Mouse (Mus musculus): ENCODE measurements around the gene Prp2.
"Not testable (repeated sequence)": the region's sequence is repeated elsewhere in the genome, so short reads cannot be mapped to it uniquely, and the experiment has no call there.

Prp2 gene

GRCm38 (mm10) chr6:132595613-132596012 is at the start of gene Prp2:
TSS of gene Prp2 (plus strand) at chr6:132595913.
- DNase-seq (ENCODE audit: low spot score in 2 of 2) = not testable (repeated sequence)

DNA sequence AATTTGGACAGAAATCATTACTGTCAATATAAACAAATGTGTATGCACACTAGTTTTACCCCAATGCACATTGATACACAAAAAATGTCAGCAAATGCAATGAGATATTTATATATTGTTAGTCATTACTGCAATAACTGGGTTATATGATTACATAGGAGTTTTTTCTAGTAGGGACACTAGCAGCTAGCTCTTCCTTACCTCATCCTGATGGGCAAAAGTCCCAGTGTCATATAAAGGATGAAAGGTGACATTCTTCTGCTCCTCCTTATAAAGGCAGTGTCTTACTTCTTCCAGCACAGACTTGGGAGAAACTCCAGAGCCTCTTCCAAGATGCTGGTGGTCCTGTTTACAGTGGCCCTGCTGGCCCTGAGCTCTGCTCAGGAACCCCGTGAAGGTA is 26.2 kb upstream of the Prp2 start, which contains the start of gene Prh1:
Gene Prh1 (plus strand): TSS at position 301 of the 400 bp plus-strand sequence.
- DNase-seq (ENCODE audit: low spot score in 2 of 2) = not testable (repeated sequence)

DNA sequence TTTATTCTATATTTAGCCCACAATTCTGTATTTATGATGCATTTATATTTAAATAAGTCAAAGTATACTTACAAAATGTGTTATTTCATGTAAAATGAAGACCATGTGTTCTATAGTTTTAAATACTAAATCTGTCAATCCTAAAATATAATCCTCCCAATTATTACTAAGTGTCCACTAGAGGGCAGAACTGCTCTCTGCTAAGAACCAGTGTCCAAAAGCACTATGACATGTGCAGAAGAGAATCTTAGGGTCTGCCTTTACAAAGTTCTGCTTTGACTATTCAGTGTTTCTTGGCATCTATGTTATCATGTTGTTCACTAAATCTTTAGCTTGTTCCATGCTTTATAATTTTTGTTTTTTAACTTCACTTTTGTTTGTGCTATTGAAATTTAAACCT is 53.7 kb downstream of the Prp2 start:
- DNase-seq (ENCODE audit: low spot score in 2 of 2) = no peak
